Mouse (Mus musculus) ES-E14 (cell line): ENCODE results near the gene Setd7. TPM values are rescaled to one million over a fixed set of nuclear protein-coding genes. Genes with fewer than 3 reads are reported as not detected.

Experiments used
- DNase-seq: peaks from one replicate; pipeline ENCODE4 v3.0.0-alpha.2; 2013; ENCODE audit warnings: low read depth, low spot score
- H3K27ac ChIP-seq: 2 replicates; pipeline ENCODE4 v1.5.1; 2012; ENCODE audit warnings: low read depth, mild to moderate bottlenecking, low read length, moderate library complexity, mixed read lengths; ENCODE audit not compliant: poor library complexity, insufficient read depth, severe bottlenecking
- H3K36me3 ChIP-seq: 2 replicates; pipeline ENCODE4 v1.6.1; 2012; ENCODE audit warnings: mild to moderate bottlenecking, low read length, moderate library complexity, mixed read lengths; ENCODE audit not compliant: control insufficient read depth, poor library complexity, insufficient read depth, severe bottlenecking
- H3K4me1 ChIP-seq, 2 experiments: fragments of 150-350 bp in 1 of 2; sonication (generic) in 1 of 2; 2 replicates each; pipeline ENCODE4 v1.6.1; 2012; ENCODE audit warnings: low read length in 2 of 2, mild to moderate bottlenecking in 1 of 2, mixed read lengths in 1 of 2; ENCODE audit not compliant: control insufficient read depth in 2 of 2, insufficient read depth in 2 of 2, poor library complexity in 1 of 2
- H3K4me3 ChIP-seq, 2 experiments: fragments of 150-350 bp in 1 of 2; sonication (generic) in 1 of 2; 2 replicates each; pipeline ENCODE4 v1.5.1; 2012; ENCODE audit warnings: low read length in 2 of 2, low read depth in 1 of 2, mild to moderate bottlenecking in 1 of 2, mixed read lengths in 1 of 2; ENCODE audit not compliant: insufficient read depth in 1 of 2, poor library complexity in 1 of 2, severe bottlenecking in 1 of 2
- H3K9ac ChIP-seq: 2 replicates; pipeline ENCODE4 v1.6.1; 2012; ENCODE audit warnings: low read depth, mild to moderate bottlenecking, low read length, mixed read lengths; ENCODE audit not compliant: poor library complexity, insufficient read depth, severe bottlenecking
- H3K9me3 ChIP-seq: fragments of 150-350 bp; sonication (generic); 2 replicates; pipeline ENCODE4 v1.6.1; 2012; ENCODE audit warnings: low read depth, mild to moderate bottlenecking, low read length; ENCODE audit not compliant: control insufficient read depth, insufficient read depth
- CHD2 ChIP-seq: IDR thresholded peaks from 2 replicates; pipeline ENCODE4 v1.6.1; 2014; ENCODE audit warnings: mild to moderate bottlenecking, low read depth, low read length, inconsistent platforms
- HCFC1 ChIP-seq: IDR thresholded peaks from 2 replicates; pipeline ENCODE4 v1.6.1; 2012; ENCODE audit warnings: low read length, inconsistent platforms, borderline replicate concordance; ENCODE audit not compliant: insufficient read depth
- MAFK ChIP-seq: IDR thresholded peaks from 2 replicates; pipeline ENCODE4 v1.6.1; 2014; ENCODE audit warnings: mild to moderate bottlenecking, low read depth, low read length, inconsistent platforms; ENCODE audit not compliant: insufficient read depth
- ZC3H11A ChIP-seq: IDR thresholded peaks from 2 replicates; pipeline ENCODE4 v1.6.1; 2012; ENCODE audit warnings: low read depth, mild to moderate bottlenecking, inconsistent platforms, low read length, borderline replicate concordance
- ZNF384 ChIP-seq: IDR thresholded peaks from 2 replicates; pipeline ENCODE4 v1.6.1; 2012; ENCODE audit warnings: low read depth, low read length, inconsistent platforms
- in situ Hi-C, 2 experiments: fragments of 600-800 bp; cut with MboI; formaldehyde crosslinking; loops; one replicate each; pipeline ENCODE4 v1.15.1; 2025; ENCODE audit warnings: low sequenced_read_pairs in 2 of 2, inconsistent platforms in 1 of 2; ENCODE audit not compliant: unreplicated experiment in 2 of 2
- total RNA-seq: library from RNA; depleted of rRNA; stranded (reverse); fragments of 300-350 nt; gene quantifications from 2 replicates; pipeline ENCODE4 v1.2.3, GENCODE M21; 2012

Setd7 gene
- total RNA-seq, 1 experiment, result 17.5 TPM

GRCm38 (mm10) chr3:51554067-51554466 lies 6.6 kb downstream of the Setd7 start:
- no peak overlapping the region for H3K27ac ChIP-seq
- H3K4me3 ChIP-seq, result no peak overlapping the region
- DNase-seq, result no peak
- no peak overlapping the region for H3K9ac ChIP-seq
- H3K4me1 ChIP-seq, result peaks cover 0 to 6% of the 10 kb centered on the region in 2 experiments; a peak in 2 of 4 replicates
- TF ChIP-seq MAFK, result no peak
- H3K9me3 ChIP-seq, result no peaks in the 10 kb centered on the region
- in situ Hi-C loops, result no loop called here
- peaks cover 2% of the 10 kb centered on the region; the same call in 1 of the 2 replicates for H3K36me3 ChIP-seq

DNA sequence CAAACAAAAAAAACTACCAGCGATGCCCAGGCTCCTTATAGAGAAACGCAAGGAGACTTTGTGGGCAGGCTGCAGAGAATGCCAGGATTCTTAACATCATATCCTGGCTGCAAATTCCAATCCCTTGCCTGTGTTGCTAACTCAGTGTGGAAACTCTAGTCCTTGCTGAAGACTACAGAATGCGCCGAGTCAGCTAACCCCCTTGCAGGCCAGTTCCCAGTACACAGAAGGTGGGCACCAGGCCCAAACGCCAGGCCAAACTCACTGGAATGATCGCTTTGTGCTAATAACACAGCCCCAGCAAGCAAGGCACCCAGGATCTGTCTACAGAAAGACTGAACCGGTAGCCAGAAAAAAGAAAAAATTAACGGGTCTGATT lies 7.2 kb downstream of the Setd7 start:
- in situ Hi-C loops, result no loop called here
- Histone ChIP-seq H3K4me1 (peaks cover 0 to 6% of the 10 kb centered on the region in 2 experiments; a peak in 1 of 4 replicates), H3K4me3 (no peak overlapping the region), H3K9me3 (no peaks in the 10 kb centered on the region), H3K9ac (no peak overlapping the region), H3K36me3 (peaks cover 4% of the 10 kb centered on the region; the same call in 1 of the 2 replicates), H3K27ac (no peak overlapping the region)
- TF ChIP-seq MAFK (peak; percentile 74), ZC3H11A (no peak), CHD2 (no peak)
- no peak for DNase-seq

DNA sequence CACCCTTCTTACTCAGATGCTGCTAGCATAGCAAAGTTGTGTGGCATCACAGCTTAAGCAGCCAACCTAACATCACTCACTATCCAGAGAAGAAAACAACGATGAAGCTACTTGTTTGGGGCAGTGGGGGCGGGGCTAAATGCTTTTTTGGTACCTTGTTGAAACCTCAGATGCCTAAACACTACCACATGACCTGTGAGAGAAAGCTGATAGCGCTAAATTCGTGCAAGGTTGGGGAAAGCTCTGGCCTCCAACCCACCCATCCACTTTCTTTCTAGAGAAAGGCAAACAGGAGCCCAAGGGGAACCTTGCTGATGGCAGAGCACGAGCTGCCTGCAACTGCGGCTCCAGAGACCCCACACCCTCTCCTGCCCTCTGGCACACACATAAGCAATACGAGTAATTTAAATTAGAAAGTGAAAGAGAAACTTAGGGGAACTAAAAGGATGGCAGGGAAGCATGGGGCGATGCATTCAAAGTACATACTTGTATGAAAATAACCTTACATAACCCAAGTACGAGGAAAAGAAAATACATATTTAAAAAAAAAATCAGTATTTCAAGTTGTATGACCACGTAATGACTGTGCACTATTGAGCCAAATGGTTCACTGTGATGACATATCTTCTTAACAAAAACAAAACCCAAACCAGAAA lies 7.7 kb downstream of the Setd7 start:
- Histone ChIP-seq H3K9me3 (no peaks in the 10 kb centered on the region), H3K36me3 (peaks cover 4% of the 10 kb centered on the region; the same call in 1 of the 2 replicates), H3K4me1 (peaks cover 0 to 6% of the 10 kb centered on the region in 2 experiments; a peak in 1 of 4 replicates), H3K9ac (no peak overlapping the region), H3K4me3 (no peak overlapping the region), H3K27ac (no peak overlapping the region)
- in situ Hi-C loops, result no loop called here
- no peak for DNase-seq
- no peak for TF ChIP-seq HCFC1
- no peak for TF ChIP-seq CHD2
- no peak for TF ChIP-seq ZNF384
- no peak for TF ChIP-seq MAFK
- TF ChIP-seq ZC3H11A, result no peak

DNA sequence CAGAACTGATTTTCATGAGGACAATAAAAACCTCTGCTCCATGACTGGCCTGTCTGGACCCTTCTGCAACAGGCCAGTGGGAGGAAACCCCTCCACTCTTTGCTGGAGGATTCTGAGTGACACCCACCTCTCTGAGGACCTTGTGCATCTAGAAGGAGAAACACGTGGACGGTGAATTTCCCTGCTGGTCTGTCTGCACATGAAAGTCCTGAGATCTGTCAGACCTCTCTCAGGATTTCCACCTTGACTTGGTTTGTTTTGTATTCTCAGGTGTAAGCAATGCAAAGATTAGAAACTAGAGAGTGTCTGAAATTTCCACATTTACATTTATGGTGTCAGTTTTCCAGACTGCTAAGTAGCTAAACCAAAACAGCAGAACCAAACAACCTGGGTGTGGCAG lies 8.5 kb downstream of the Setd7 start:
- Histone ChIP-seq H3K4me3 (no peak overlapping the region), H3K4me1 (peaks cover 0 to 6% of the 10 kb centered on the region in 2 experiments; a peak in 1 of 4 replicates), H3K36me3 (peaks cover 4% of the 10 kb centered on the region; the same call in 1 of the 2 replicates), H3K27ac (no peak overlapping the region), H3K9ac (no peak overlapping the region), H3K9me3 (no peaks in the 10 kb centered on the region)
- DNase-seq, result no peak
- in situ Hi-C loops, result no loop called here
- TF ChIP-seq ZC3H11A, result no peak

GRCm38 (mm10) chr3:51548987-51549579 lies 11.6 kb downstream of the Setd7 start:
- in situ Hi-C loops, result no loop called here
- TF ChIP-seq MAFK (no peak), ZC3H11A (no peak), CHD2 (no peak), HCFC1 (no peak)
- no peak overlapping the region; the same call in 1 of the 2 replicates for H3K27ac ChIP-seq

More at GRCm38 (mm10) chr3:51548987-51549579, 11.6 kb downstream of the Setd7 start:
- H3K36me3 ChIP-seq, result peaks cover 6% of the 10 kb centered on the region; the same call in 1 of the 2 replicates
- H3K9me3 ChIP-seq, result no peaks in the 10 kb centered on the region
- H3K4me3 ChIP-seq, result no peak overlapping the region
- no peak for DNase-seq
- no peak overlapping the region for H3K9ac ChIP-seq
- H3K4me1 ChIP-seq, result peaks cover 0 to 4% of the 10 kb centered on the region in 2 experiments; a peak in 1 of 4 replicates
